Mouse (Mus musculus): ENCODE results near the gene Tpst2. TPM values are rescaled to one million over a fixed set of nuclear protein-coding genes. Genes with fewer than 3 reads are reported as not detected.

Tpst2 gene
- polyA plus RNA-seq, 1 experiment = 42.1 TPM

DNA sequence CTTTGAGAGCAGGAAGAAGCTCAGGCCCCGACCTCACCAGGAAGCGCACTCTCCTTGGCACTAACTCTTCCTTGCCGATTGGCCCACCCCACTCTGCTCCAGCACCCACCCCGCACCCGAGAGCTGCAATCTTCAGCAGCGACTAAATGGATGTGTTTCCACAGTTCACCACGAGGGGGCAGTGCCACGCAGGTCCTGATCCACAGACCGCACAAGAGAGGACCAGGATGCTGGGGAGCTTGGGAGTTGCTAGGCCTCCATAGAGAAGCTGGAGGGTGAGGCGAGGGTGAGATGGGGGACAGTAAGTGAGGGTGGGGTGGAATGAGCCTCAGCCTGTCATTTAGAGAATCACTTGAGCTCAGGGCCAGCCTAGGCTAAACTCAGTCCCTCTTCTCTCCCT lies 35.7 kb upstream of the Tpst2 start:
- no peaks in the 10 kb centered on the region for H3K4me1 ChIP-seq (ENCODE audit: control insufficient read depth, insufficient read depth, low read length)
- H3K27ac ChIP-seq (ENCODE audit: insufficient read depth, low read depth, low read length) = no peak overlapping the region
- peak; percentile 61; the same call in 1 of the 2 replicates for TF ChIP-seq CTCF (IDR thresholded peaks at IDR 0.05; ENCODE audit: low read depth, low read length)
- no peak for TF ChIP-seq POLR2A (IDR thresholded peaks at IDR 0.05; ENCODE audit: borderline replicate concordance, low read depth, low read length)
- no peak overlapping the region for H3K4me3 ChIP-seq (ENCODE audit: insufficient read depth, low read length)

DNA sequence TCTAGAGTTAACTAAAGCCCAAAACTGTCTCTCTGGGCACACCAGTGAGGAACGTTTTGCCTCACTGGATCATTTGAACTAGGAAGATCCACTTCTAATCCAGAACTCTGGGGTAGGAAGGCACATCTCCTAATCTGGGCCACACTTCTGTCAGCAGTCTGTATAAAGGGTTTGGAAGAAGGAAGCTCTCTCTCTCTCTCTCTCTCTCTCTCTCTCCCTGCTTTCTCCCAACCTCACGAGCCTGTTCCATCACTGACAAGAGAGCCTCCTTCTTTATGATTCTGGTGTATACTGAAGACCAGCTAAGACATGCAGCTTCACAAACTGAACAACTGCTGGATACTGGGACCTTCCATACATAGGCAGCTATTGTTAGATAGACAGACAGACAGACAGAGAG lies 34.6 kb upstream of the Tpst2 start:
- Histone ChIP-seq H3K4me1 (ENCODE audit: control insufficient read depth, insufficient read depth, low read length) (no peaks in the 10 kb centered on the region), H3K27ac (ENCODE audit: insufficient read depth, low read depth, low read length) (no peak overlapping the region), H3K4me3 (ENCODE audit: insufficient read depth, low read length) (no peak overlapping the region)
- TF ChIP-seq CTCF (IDR thresholded peaks at IDR 0.05; ENCODE audit: low read depth, low read length) (no peak), POLR2A (IDR thresholded peaks at IDR 0.05; ENCODE audit: borderline replicate concordance, low read depth, low read length) (no peak)

DNA sequence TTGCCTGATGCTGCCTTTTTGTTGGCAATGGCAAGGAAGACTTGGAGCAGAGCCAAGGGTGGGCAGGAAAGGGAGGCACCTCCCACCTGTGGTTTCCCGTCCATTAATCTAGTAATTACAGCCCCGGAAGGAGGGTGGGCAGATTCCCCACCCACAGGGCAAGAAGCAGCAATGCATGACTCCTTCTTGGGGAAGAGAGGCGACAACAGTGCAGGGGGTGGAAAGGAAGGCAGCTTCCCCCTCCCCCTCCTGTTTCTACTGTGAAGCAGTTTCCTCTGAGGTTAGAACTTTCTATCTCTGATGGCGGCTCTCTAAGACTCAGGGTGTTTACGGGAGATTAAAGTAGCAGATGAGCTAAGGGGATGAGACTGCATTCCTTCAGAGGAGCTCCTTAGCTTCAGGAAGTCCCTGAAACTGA lies 34.1 kb upstream of the Tpst2 start:
- H3K4me3 ChIP-seq (ENCODE audit: insufficient read depth, low read length) = no peak overlapping the region
- no peak overlapping the region for H3K27ac ChIP-seq (ENCODE audit: insufficient read depth, low read depth, low read length)
- no peaks in the 10 kb centered on the region for H3K4me1 ChIP-seq (ENCODE audit: control insufficient read depth, insufficient read depth, low read length)
- no peak for TF ChIP-seq POLR2A (IDR thresholded peaks at IDR 0.05; ENCODE audit: borderline replicate concordance, low read depth, low read length)
- TF ChIP-seq CTCF (IDR thresholded peaks at IDR 0.05; ENCODE audit: low read depth, low read length) = no peak

GRCm38 (mm10) chr5:112243041-112243440 lies 33.5 kb upstream of the Tpst2 start:
- no peak overlapping the region for H3K27ac ChIP-seq (ENCODE audit: insufficient read depth, low read depth, low read length)
- no peaks in the 10 kb centered on the region for H3K4me1 ChIP-seq (ENCODE audit: control insufficient read depth, insufficient read depth, low read length)
- no peak for TF ChIP-seq POLR2A (IDR thresholded peaks at IDR 0.05; ENCODE audit: borderline replicate concordance, low read depth, low read length)
- TF ChIP-seq CTCF (IDR thresholded peaks at IDR 0.05; ENCODE audit: low read depth, low read length) = no peak
- H3K4me3 ChIP-seq (ENCODE audit: insufficient read depth, low read length) = no peak overlapping the region

DNA sequence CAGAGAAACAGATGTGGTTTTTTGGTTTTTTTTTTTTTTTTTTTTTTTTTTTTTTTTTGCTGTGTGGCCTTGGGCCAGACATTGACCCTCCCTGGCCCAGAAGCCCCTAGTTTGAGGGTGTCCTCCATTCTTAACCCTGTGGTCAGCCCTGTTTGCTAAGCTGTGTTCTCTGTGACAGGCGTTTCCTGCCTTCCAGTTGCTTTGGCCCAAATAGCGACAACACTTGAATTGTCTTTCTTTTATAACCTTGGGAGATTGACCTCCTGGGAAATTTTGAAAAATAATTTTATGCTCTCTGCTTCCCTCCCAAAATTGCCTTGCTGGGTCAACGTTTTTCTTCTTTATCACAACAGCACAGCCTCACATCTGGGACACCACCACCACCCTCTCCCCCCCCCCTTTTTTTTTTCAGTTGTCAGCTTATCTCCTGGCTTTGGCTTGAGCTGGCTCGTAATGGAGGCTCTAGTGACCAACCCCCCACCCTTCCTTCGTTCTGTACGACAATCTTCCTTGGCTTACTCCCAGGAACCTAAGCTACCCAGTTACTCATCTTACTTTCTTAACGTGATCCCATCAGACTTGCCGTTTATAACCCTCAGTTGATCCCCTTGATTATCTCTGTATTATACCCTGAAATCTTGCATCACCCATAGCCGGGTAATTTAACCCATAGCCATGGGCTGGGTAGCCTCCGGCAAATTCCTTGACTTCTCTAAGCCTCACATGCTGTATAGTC lies 32.8 kb upstream of the Tpst2 start:
- no peaks in the 10 kb centered on the region for H3K4me1 ChIP-seq (ENCODE audit: control insufficient read depth, insufficient read depth, low read length)
- TF ChIP-seq POLR2A (IDR thresholded peaks at IDR 0.05; ENCODE audit: borderline replicate concordance, low read depth, low read length) (no peak), CTCF (IDR thresholded peaks at IDR 0.05; ENCODE audit: low read depth, low read length) (no peak)
- no peak overlapping the region for H3K27ac ChIP-seq (ENCODE audit: insufficient read depth, low read depth, low read length)
- H3K4me3 ChIP-seq (ENCODE audit: insufficient read depth, low read length) = no peak overlapping the region

DNA sequence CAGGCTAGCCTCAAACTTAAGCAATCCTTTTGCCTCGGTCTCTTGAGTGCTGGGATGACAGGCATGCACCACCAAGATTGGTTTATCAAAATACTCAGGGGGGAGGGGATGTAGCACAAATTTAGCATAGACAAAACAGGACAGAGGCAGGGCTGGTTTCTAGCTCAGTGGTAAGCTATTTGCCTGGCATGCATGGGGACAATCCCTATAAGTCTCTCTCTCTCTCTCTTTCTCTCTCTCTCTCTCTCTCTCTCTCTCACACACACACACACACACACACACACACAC lies 32.3 kb upstream of the Tpst2 start:
- no peak overlapping the region for H3K27ac ChIP-seq (ENCODE audit: insufficient read depth, low read depth, low read length)
- no peak for TF ChIP-seq POLR2A (IDR thresholded peaks at IDR 0.05; ENCODE audit: borderline replicate concordance, low read depth, low read length)
- no peak for TF ChIP-seq CTCF (IDR thresholded peaks at IDR 0.05; ENCODE audit: low read depth, low read length)
- no peaks in the 10 kb centered on the region for H3K4me1 ChIP-seq (ENCODE audit: control insufficient read depth, insufficient read depth, low read length)
- H3K4me3 ChIP-seq (ENCODE audit: insufficient read depth, low read length) = no peak overlapping the region

DNA sequence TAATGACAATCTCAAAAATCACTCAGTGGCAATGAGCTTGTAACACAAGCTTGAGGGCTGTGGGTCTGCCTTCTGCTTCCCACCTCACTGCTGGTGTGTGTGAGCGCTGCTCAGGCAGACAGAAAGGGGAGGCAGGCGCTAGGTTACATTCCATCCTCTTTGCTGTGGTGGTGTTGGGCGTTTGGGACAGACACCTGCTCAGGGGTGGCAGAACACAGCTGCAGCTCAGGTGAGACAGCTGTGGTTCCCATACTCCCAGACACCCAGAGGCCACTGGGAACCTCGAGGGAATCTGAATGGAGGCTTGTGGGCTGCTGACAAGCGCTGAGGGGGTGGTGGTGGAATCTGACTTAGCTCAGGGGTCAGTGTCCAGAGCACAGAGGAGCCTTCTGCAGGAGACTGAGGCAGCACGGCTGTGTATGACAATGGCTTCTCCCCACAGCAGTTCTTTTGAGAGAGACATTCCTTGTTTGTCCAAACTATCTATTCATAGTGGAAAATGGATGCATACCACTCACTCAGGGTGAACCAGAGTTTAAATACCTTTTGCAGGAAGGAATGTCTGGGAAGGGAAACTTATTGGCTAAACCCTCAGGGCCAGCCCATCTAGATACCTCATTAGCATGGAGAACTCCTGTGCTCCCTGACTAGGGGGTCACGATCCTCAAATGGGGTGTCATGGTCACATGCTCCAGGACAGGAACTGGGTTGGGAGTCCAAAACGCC lies 31.4 kb upstream of the Tpst2 start:
- Histone ChIP-seq H3K27ac (ENCODE audit: insufficient read depth, low read depth, low read length) (no peak overlapping the region), H3K4me1 (ENCODE audit: control insufficient read depth, insufficient read depth, low read length) (no peaks in the 10 kb centered on the region), H3K4me3 (ENCODE audit: insufficient read depth, low read length) (no peak overlapping the region)
- TF ChIP-seq POLR2A (IDR thresholded peaks at IDR 0.05; ENCODE audit: borderline replicate concordance, low read depth, low read length) (no peak), CTCF (IDR thresholded peaks at IDR 0.05; ENCODE audit: low read depth, low read length) (no peak)

- H3K4me1 ChIP-seq (ENCODE audit: control insufficient read depth, insufficient read depth, low read length) = peaks cover 15% of the 10 kb centered on the region
- no peak overlapping the region for H3K4me3 ChIP-seq (ENCODE audit: insufficient read depth, low read length)
- H3K27ac ChIP-seq (ENCODE audit: insufficient read depth, low read depth, low read length) = no peak overlapping the region
- TF ChIP-seq POLR2A (IDR thresholded peaks at IDR 0.05; ENCODE audit: borderline replicate concordance, low read depth, low read length) (no peak), CTCF (IDR thresholded peaks at IDR 0.05; ENCODE audit: low read depth, low read length) (no peak)
Observed at GRCm38 (mm10) chr5:112247399-112247798, 29.1 kb upstream of the Tpst2 start.

GRCm38 (mm10) chr5:112249106-112249505 lies 27.4 kb upstream of the Tpst2 start:
- H3K4me3 ChIP-seq (ENCODE audit: insufficient read depth, low read length) = no peak overlapping the region
- no peak overlapping the region for H3K27ac ChIP-seq (ENCODE audit: insufficient read depth, low read depth, low read length)
- TF ChIP-seq CTCF (IDR thresholded peaks at IDR 0.05; ENCODE audit: low read depth, low read length) = no peak
- no peak for TF ChIP-seq POLR2A (IDR thresholded peaks at IDR 0.05; ENCODE audit: borderline replicate concordance, low read depth, low read length)
- peaks cover 15% of the 10 kb centered on the region for H3K4me1 ChIP-seq (ENCODE audit: control insufficient read depth, insufficient read depth, low read length)

- TF ChIP-seq CTCF (IDR thresholded peaks at IDR 0.05; ENCODE audit: low read depth, low read length) = no peak
- TF ChIP-seq POLR2A (IDR thresholded peaks at IDR 0.05; ENCODE audit: borderline replicate concordance, low read depth, low read length) = no peak
- Histone ChIP-seq H3K4me3 (ENCODE audit: insufficient read depth, low read length) (no peak within 1 kb of the TSS), H3K27ac (ENCODE audit: insufficient read depth, low read depth, low read length) (no peak within 1 kb of the TSS), H3K4me1 (ENCODE audit: control insufficient read depth, insufficient read depth, low read length) (peaks cover 25% of the 10 kb centered on the region)
Observed at GRCm38 (mm10) chr5:112252400-112252799, 24.1 kb upstream of the Tpst2 start, which contains the start of gene Cryba4. Gene Cryba4, minus strand, starts transcription at chr5:112252518.

Measured in bone marrow macrophage, adult 2 months (primary cell).